Mouse (Mus musculus) embryonic fibroblast, embryonic 13.5 days (primary cell): Measurements from ENCODE around the gene Sec14l1.

ENCODE experiments used
- CTCF ChIP-seq: IDR thresholded peaks from 2 replicates; pipeline ENCODE4 v1.5.1; 2011; ENCODE audit warnings: mild to moderate bottlenecking, control low read depth, low read length, moderate library complexity, borderline replicate concordance; ENCODE audit not compliant: insufficient read depth
- POLR2A ChIP-seq: IDR thresholded peaks from 2 replicates; pipeline ENCODE4 v1.6.1; 2011; ENCODE audit warnings: low read depth, mild to moderate bottlenecking, control low read depth, low read length, moderate library complexity

DNA sequence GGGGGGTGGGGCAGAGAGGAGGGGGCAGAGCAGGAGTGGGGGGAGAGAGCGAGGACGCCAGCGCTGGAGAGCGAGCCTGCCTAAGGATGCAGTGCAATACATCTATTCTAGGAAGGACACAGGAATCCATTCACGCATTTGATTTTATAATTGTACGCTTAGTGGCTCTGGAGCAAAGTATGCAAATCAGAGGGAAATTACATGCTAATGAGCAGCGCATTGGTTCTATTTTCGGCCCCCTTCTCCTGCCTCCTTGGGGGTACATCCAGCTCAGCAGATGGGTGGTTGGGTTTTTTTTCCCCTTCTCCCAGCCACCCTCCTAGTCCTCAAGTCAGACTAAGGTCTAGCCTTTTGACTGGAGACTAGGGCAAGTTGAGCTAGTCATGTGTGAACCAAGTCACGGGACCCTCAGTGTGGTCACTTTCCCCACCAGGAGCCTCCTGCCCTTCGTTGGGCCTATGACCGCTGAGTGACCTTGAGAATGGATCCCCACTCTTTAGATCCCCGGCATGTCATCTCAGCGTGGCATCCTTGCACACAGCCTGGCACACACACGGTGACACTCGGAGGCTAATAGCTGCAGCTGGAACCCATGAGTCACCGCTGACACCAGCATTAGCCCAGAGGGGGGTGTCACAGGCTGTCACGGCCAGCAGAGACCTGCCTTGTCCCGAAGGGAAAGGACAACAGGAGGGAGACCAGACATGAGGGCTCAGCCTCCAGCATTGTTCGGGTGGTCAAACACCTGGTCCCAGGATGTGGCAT is 55.0 kb downstream of the Sec14l1 start:
- TF ChIP-seq POLR2A: no peak
- no peak for TF ChIP-seq CTCF
